Mouse (Mus musculus): ENCODE results near the gene Inpp5k. TPM values are rescaled to one million over a fixed set of nuclear protein-coding genes. Genes with fewer than 3 reads are reported as not detected.

Inpp5k gene
- polyA plus RNA-seq, 1 experiment from 2014 or later = 28.8 TPM

DNA sequence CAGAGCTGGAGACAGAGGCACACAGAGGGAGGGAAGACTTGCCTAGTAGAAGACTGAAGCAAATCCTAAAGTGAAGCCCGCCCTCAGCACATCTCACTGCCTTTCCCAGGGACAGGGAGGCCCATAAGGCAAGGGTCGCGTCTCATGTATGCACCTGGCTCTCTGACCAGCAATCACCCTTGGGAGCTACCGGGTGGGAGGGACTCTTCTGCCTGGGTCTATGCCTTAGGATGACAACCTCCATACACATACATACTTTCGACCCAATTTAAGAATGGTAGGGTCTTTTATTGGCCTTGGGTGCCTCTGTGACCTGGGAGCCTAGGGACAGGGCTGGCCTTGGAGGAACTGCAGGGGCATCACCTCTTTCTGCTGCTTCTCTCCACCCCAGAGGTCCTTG, 42.6 kb downstream of the Inpp5k start:
- ATAC-seq (ENCODE audit: low FRiP score) = no peak
- Histone ChIP-seq H3K4me3 (ENCODE audit: low read depth, low read length) (no peak overlapping the region), H3K36me3 (ENCODE audit: control insufficient read depth, insufficient read depth, low read length) (no peaks in the 10 kb centered on the region), H3K9me3 (ENCODE audit: control insufficient read depth, low read length) (no peaks in the 10 kb centered on the region), H3K27ac (ENCODE audit: low read depth, low read length) (no peak overlapping the region), H3K27me3 (ENCODE audit: control insufficient read depth, insufficient read depth, low read length) (no peaks in the 10 kb centered on the region), H3K4me2 (replicated peaks; ENCODE audit: low read depth, low read length) (no peak overlapping the region), H3K4me1 (replicated peaks; ENCODE audit: control insufficient read depth, insufficient read depth, low read length) (no peaks in the 10 kb centered on the region), H3K9ac (ENCODE audit: low read depth, low read length) (no peak overlapping the region)
- DNase-seq (ENCODE audit: low spot score) = no peak
- WGBS = 91% methylated on average over 5 of the region's 5 CpGs

DNA sequence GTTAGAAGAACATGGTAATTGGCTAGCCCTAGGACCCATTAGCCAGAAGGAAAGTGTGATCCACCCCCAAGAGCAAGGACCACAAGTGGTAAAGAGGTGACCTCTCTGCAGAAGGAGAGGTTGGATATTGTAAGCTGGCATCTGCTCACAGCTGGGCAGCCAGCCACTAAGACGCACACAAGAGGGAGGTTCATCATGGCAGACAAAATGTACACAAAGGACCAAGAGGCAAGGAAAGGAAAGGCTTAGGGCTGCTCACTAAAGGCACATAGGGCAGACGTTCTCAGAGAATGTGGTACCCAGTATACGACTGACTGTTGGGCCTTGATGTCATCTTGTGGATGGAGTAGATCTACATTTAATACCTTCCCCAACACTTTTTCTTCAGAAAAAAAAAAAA, 44.1 kb downstream of the Inpp5k start:
- DNase-seq (ENCODE audit: low spot score) (no peak), ATAC-seq (ENCODE audit: low FRiP score) (no peak)
- no peaks in the 10 kb centered on the region for H3K27me3 ChIP-seq (ENCODE audit: control insufficient read depth, insufficient read depth, low read length)
- no peaks in the 10 kb centered on the region for H3K9me3 ChIP-seq (ENCODE audit: control insufficient read depth, low read length)
- no peak overlapping the region for H3K9ac ChIP-seq (ENCODE audit: low read depth, low read length)
- H3K27ac ChIP-seq (ENCODE audit: low read depth, low read length) = no peak overlapping the region
- no peak overlapping the region for H3K4me3 ChIP-seq (ENCODE audit: low read depth, low read length)
- no peaks in the 10 kb centered on the region for H3K36me3 ChIP-seq (ENCODE audit: control insufficient read depth, insufficient read depth, low read length)
- no peaks in the 10 kb centered on the region for H3K4me1 ChIP-seq (replicated peaks; ENCODE audit: control insufficient read depth, insufficient read depth, low read length)
- H3K4me2 ChIP-seq (replicated peaks; ENCODE audit: low read depth, low read length) = no peak overlapping the region
- 85% methylated on average over 3 of the region's 3 CpGs for WGBS

DNA sequence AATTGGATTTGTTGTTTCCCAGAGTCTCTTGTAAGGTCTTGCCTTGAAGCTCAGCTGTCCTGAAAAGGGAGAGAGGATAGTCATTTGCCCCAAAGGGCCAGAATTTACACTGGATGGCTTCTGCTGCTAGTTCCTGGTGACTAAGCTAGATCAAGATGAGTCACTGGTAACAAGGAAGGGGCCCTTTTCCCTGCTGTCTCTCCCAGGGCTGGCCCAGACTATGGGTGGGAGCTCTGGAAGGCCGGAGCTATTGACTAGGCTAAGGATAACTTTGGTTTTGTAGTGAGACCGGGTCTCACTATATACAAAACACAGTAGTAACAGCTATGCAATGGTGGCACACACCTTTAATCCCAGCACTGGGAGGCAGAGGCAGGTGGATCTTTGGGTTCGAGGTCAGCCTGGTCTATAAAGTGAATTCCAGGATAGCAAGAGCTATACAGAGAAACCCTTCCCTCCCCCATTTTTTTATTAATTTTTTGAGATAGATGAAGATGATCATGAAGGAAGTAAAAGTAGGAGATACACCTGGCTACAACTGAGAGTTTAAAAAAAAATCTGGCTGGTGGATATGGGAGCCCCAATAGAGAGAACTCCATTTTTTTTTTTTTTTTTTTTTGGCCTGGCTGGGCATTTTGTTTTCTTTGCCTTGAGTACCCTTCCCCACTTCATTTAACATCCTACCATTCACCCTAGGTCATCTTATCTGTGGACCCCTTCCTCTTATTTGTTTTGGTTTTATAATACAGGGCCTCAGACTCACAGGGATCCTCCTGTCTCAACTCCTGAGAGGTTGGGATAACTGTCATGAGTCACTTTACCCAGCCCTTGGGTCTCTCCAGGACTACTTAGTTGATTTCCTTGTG, 47.3 kb downstream of the Inpp5k start:
- H3K9me3 ChIP-seq (ENCODE audit: control insufficient read depth, low read length) = no peaks in the 10 kb centered on the region
- no peaks in the 10 kb centered on the region for H3K36me3 ChIP-seq (ENCODE audit: control insufficient read depth, insufficient read depth, low read length)
- H3K9ac ChIP-seq (ENCODE audit: low read depth, low read length) = peak overlapping the region; percentile 43; the same call in 1 of the 2 replicates
- H3K4me1 ChIP-seq (replicated peaks; ENCODE audit: control insufficient read depth, insufficient read depth, low read length) = 0 out of 2 replicates have a peak, but pooled peaks cover 5% of the 10 kb centered on the region
- ATAC-seq (ENCODE audit: low FRiP score) (no peak), DNase-seq (ENCODE audit: low spot score) (no peak)
- H3K4me2 ChIP-seq (replicated peaks; ENCODE audit: low read depth, low read length) = peak overlapping the region; percentile 48
- WGBS = 86% methylated on average over 3 of the region's 3 CpGs
- no peak overlapping the region for H3K27ac ChIP-seq (ENCODE audit: low read depth, low read length)
- no peaks in the 10 kb centered on the region for H3K27me3 ChIP-seq (ENCODE audit: control insufficient read depth, insufficient read depth, low read length)
- H3K4me3 ChIP-seq (ENCODE audit: low read depth, low read length) = peak overlapping the region; percentile 99

DNA sequence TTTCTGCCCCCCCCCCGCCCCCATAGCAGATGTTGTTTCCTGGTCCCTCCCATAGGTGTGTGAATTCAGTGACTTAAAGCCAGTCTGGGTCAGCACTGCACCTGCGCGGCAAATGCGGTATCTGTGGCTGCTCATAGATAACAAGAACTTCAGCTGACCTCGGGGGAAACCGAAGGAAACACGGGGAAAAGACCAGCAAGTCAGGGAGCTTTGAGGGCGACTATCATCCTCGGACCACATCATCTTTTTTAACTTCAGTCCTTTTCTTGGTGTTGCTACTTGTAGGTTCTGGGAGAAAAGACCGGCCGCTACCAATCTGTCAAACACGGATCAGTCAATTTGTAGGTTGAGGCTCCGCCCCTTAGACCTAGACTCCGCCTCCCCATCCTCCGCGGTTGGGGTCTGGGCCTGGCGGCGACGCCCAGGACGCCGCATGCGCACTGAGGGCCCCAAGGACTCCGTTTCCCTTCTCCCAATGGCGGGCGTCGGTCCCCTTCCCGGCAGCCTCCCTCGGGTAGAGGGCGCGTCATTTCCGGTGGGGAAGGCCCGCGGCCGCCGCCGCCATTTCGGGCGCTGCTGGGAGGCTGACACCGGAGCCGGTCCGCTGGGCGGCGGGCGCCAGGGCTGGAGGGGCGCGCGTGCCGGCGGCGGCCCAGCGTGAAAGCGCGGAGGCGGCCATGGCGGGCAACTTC, 48.1 kb downstream of the Inpp5k start, which contains the start of gene Crk:
Gene Crk (plus strand): TSS at position 513 of the 692 bp plus-strand sequence.
- Histone ChIP-seq H3K9ac (ENCODE audit: low read depth, low read length) (peak within 1 kb of the TSS; percentile 91), H3K27me3 (ENCODE audit: control insufficient read depth, insufficient read depth, low read length) (no peaks in the 10 kb centered on the region), H3K4me2 (replicated peaks; ENCODE audit: low read depth, low read length) (peak within 1 kb of the TSS; percentile 82), H3K9me3 (ENCODE audit: control insufficient read depth, low read length) (no peaks in the 10 kb centered on the region), H3K4me1 (replicated peaks; ENCODE audit: control insufficient read depth, insufficient read depth, low read length) (0 out of 2 replicates have a peak, but pooled peaks cover 5% of the 10 kb centered on the region), H3K4me3 (ENCODE audit: low read depth, low read length) (peak within 1 kb of the TSS; percentile 99), H3K36me3 (ENCODE audit: control insufficient read depth, insufficient read depth, low read length) (no peaks in the 10 kb centered on the region), H3K27ac (ENCODE audit: low read depth, low read length) (peak within 1 kb of the TSS; percentile 89)
- ATAC-seq (ENCODE audit: low FRiP score) = peak; percentile 98
- WGBS = under 1% methylated on average over 43 of the region's 55 CpGs
- peak; percentile 100 for DNase-seq (ENCODE audit: low spot score)

DNA sequence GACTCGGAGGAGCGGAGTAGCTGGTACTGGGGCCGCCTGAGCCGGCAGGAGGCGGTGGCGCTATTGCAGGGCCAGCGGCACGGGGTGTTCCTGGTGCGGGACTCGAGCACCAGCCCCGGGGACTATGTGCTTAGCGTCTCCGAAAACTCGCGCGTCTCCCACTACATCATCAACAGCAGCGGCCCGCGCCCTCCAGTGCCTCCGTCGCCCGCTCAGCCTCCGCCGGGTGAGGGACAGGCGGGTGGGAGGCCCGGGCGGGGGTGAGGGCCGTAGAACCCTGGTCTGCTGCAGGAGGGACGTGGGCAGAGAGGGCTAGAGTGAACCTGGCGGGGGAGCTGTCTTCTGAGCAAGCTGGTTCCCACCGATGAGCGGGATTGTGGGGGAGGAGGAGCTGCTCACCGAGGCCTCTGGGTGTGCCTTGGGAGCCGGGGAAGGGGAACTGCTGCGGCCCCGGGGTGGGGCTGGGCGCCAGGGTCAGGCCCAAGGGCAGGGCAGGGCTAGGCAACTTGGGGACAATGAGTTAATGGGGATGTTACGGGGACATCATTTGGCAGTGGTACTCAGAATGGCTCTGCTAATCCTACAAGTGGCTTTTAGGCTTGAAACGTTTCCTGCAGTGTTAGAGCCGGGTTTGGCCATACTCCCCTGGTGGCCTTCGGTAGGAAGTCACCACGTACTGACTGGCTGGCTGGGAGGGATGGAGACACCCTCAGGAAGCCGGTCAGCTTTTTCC, 48.8 kb downstream of the Inpp5k start:
- DNase-seq (ENCODE audit: low spot score) (peak; percentile 66), ATAC-seq (ENCODE audit: low FRiP score) (peak; percentile 86)
- H3K27me3 ChIP-seq (ENCODE audit: control insufficient read depth, insufficient read depth, low read length) = no peaks in the 10 kb centered on the region
- H3K4me2 ChIP-seq (replicated peaks; ENCODE audit: low read depth, low read length) = peak overlapping the region; percentile 82
- whole genome bisulfite sequencing = 1% methylated on average over 29 of the region's 43 CpGs
- H3K4me3 ChIP-seq (ENCODE audit: low read depth, low read length) = peak overlapping the region; percentile 99
- peak overlapping the region; percentile 91 for H3K9ac ChIP-seq (ENCODE audit: low read depth, low read length)
- 0 out of 2 replicates have a peak, but pooled peaks cover 5% of the 10 kb centered on the region for H3K4me1 ChIP-seq (replicated peaks; ENCODE audit: control insufficient read depth, insufficient read depth, low read length)
- peak overlapping the region; percentile 89 for H3K27ac ChIP-seq (ENCODE audit: low read depth, low read length)
- H3K9me3 ChIP-seq (ENCODE audit: control insufficient read depth, low read length) = no peaks in the 10 kb centered on the region
- H3K36me3 ChIP-seq (ENCODE audit: control insufficient read depth, insufficient read depth, low read length) = no peaks in the 10 kb centered on the region

DNA sequence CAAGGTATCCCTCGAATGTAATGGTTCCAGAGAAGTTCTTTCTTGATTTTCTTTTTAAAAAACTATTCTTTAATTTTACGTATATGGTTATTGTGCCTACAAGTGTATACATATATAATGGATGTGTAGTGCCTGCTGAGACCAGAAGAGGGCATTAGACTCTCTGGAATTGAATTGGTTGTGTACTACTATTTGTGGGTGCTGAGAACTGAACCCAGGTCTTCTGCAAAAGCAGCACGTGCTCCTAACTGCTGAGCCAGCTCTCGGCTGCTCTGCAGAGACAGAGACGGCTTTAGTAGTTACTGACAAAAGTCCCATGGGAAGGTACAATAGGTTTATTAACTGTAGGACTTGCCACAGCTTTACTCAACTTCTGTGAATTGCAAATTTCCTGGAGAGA, 53.7 kb downstream of the Inpp5k start:
- DNase-seq (ENCODE audit: low spot score) (no peak), ATAC-seq (ENCODE audit: low FRiP score) (no peak)
- no peaks in the 10 kb centered on the region for H3K27me3 ChIP-seq (ENCODE audit: control insufficient read depth, insufficient read depth, low read length)
- H3K9ac ChIP-seq (ENCODE audit: low read depth, low read length) = no peak overlapping the region
- H3K36me3 ChIP-seq (ENCODE audit: control insufficient read depth, insufficient read depth, low read length) = no peaks in the 10 kb centered on the region
- 94% methylated on average over 5 of the region's 5 CpGs for WGBS
- no peaks in the 10 kb centered on the region for H3K9me3 ChIP-seq (ENCODE audit: control insufficient read depth, low read length)
- H3K4me3 ChIP-seq (ENCODE audit: low read depth, low read length) = no peak overlapping the region
- no peak overlapping the region for H3K4me2 ChIP-seq (replicated peaks; ENCODE audit: low read depth, low read length)
- H3K4me1 ChIP-seq (replicated peaks; ENCODE audit: control insufficient read depth, insufficient read depth, low read length) = 0 out of 2 replicates have a peak, but pooled peaks cover 5% of the 10 kb centered on the region
- H3K27ac ChIP-seq (ENCODE audit: low read depth, low read length) = no peak overlapping the region

DNA sequence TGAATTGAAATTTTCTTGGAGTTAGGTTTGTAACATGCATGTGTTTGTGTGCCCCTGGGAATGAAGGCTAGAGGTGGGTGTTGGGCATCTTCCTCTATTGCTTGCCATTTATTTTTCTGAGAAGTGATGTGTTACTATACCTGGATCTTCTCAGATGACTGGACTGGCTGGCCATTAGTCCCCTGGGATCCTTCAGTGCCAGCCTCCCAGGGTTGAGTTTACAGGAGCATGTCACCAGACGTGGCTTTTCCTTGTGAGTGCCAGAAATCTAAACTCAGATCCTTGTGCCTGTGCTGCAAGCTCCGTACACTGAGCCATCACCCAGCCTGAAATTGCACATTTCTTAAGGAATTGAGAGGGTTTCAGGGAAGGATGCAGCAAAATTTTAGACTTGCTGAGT, 54.2 kb downstream of the Inpp5k start:
- DNase-seq (ENCODE audit: low spot score) (no peak), ATAC-seq (ENCODE audit: low FRiP score) (no peak)
- Histone ChIP-seq H3K4me1 (replicated peaks; ENCODE audit: control insufficient read depth, insufficient read depth, low read length) (0 out of 2 replicates have a peak, but pooled peaks cover 5% of the 10 kb centered on the region), H3K9me3 (ENCODE audit: control insufficient read depth, low read length) (no peaks in the 10 kb centered on the region), H3K4me2 (replicated peaks; ENCODE audit: low read depth, low read length) (no peak overlapping the region), H3K36me3 (ENCODE audit: control insufficient read depth, insufficient read depth, low read length) (no peaks in the 10 kb centered on the region), H3K27me3 (ENCODE audit: control insufficient read depth, insufficient read depth, low read length) (no peaks in the 10 kb centered on the region), H3K4me3 (ENCODE audit: low read depth, low read length) (no peak overlapping the region), H3K9ac (ENCODE audit: low read depth, low read length) (no peak overlapping the region), H3K27ac (ENCODE audit: low read depth, low read length) (no peak overlapping the region)
- WGBS = 91% methylated on average over 2 of the region's 2 CpGs

DNA sequence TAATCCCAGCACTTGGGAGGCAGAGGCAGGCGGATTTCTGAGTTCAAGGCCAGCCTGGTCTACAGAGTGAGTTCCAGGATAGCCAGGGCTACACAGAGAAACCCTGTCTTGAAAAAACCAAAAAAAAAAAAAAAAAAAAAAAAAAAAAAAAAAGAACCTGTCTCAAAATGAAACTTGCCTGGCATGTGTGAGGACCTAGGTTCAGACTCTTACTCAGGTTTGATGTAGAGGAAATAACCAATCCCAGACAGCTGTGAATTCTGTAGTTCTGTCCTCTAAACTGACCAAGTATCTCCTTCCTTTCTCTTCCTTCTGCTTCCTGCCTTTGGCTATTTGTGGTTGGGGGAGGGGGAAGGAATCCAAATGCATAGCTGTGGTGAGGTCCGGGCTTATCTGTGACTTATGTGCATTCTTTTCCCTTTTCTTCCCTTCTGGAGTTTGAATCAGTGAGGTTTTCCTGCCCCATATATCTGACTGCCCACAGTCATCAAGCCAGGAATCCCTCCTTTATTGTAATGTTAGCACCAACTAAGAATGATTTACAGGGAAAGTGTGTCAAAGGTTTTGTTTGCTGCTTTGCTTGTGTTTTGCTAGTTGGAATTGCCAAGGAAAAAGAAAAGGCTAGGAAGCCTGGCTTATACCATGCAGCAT, 56.7 kb downstream of the Inpp5k start:
- 93% methylated on average over 2 of the region's 2 CpGs for WGBS
- no peak overlapping the region for H3K4me2 ChIP-seq (replicated peaks; ENCODE audit: low read depth, low read length)
- H3K9me3 ChIP-seq (ENCODE audit: control insufficient read depth, low read length) = no peaks in the 10 kb centered on the region
- DNase-seq (ENCODE audit: low spot score) = no peak
- H3K27me3 ChIP-seq (ENCODE audit: control insufficient read depth, insufficient read depth, low read length) = no peaks in the 10 kb centered on the region
- no peak overlapping the region for H3K27ac ChIP-seq (ENCODE audit: low read depth, low read length)
- H3K36me3 ChIP-seq (ENCODE audit: control insufficient read depth, insufficient read depth, low read length) = no peaks in the 10 kb centered on the region
- H3K9ac ChIP-seq (ENCODE audit: low read depth, low read length) = no peak overlapping the region
- no peak for ATAC-seq (ENCODE audit: low FRiP score)
- no peaks in the 10 kb centered on the region for H3K4me1 ChIP-seq (replicated peaks; ENCODE audit: control insufficient read depth, insufficient read depth, low read length)
- H3K4me3 ChIP-seq (ENCODE audit: low read depth, low read length) = no peak overlapping the region

Data from hindbrain, embryonic 11.5 days (tissue).